Mouse (Mus musculus) heart, adult 18-20 months (tissue): Measurements from ENCODE around the gene Lag3. TPM values are rescaled to one million over a fixed set of nuclear protein-coding genes. Genes with fewer than 3 reads are reported as not detected.

Experiments used
- DNase-seq, 2 experiments: peaks; one replicate each; pipeline ENCODE4 v3.0.0; 2021 to 2022; ENCODE audit warnings: mixed read lengths in 1 of 2
- total RNA-seq, 2 experiments: library from RNA; stranded (reverse); gene quantifications; 2 replicates each; pipeline ENCODE4 v1.2.3; 2021

Gene Lag3
- total RNA-seq, 2 experiments from 2014 or later: 0.23 to 0.35 TPM

- DNase-seq: peak; percentile 96 to 97
Observed at GRCm38 (mm10) chr6:124919695-124920317, 8.3 kb upstream of the Lag3 start, which contains the start of gene Ptms. TSS of gene Ptms (minus strand) at chr6:124920103.

GRCm38 (mm10) chr6:124918890-124919627 lies 7.6 kb upstream of the Lag3 start:
- DNase-seq: peak in 1 of 2 experiments; percentile 47

- no peak for DNase-seq
Observed at GRCm38 (mm10) chr6:124918331-124918690, 6.8 kb upstream of the Lag3 start.

- DNase-seq: peak; percentile 92 to 96
Observed at GRCm38 (mm10) chr6:124917518-124918330, 6.2 kb upstream of the Lag3 start.

GRCm38 (mm10) chr6:124916695-124917517 lies 5.4 kb upstream of the Lag3 start:
- DNase-seq: peak; percentile 93

- peak in 1 of 2 experiments; percentile 52 for DNase-seq
Observed at GRCm38 (mm10) chr6:124915942-124916694, 4.6 kb upstream of the Lag3 start.

- DNase-seq: peak in 1 of 2 experiments; percentile 39
Observed at GRCm38 (mm10) chr6:124915160-124915941, 3.8 kb upstream of the Lag3 start.

- no peak for DNase-seq
Observed at GRCm38 (mm10) chr6:124914511-124914910, 3.0 kb upstream of the Lag3 start.

GRCm38 (mm10) chr6:124913721-124914285 lies 2.3 kb upstream of the Lag3 start:
- no peak for DNase-seq

- DNase-seq: no peak
Observed at GRCm38 (mm10) chr6:124913214-124913613, 1.7 kb upstream of the Lag3 start.

- DNase-seq: no peak
Observed at GRCm38 (mm10) chr6:124910032-124910431, 1.5 kb downstream of the Lag3 start.

GRCm38 (mm10) chr6:124907767-124908166 lies 3.7 kb downstream of the Lag3 start:
- no peak for DNase-seq

GRCm38 (mm10) chr6:124904991-124905860 lies 6.3 kb downstream of the Lag3 start:
- no peak for DNase-seq

GRCm38 (mm10) chr6:124904161-124904981 lies 7.1 kb downstream of the Lag3 start:
- peak; percentile 83 to 90 for DNase-seq

GRCm38 (mm10) chr6:124903580-124904151 lies 7.8 kb downstream of the Lag3 start:
- DNase-seq: peak; percentile 95 to 99

- DNase-seq: no peak
Observed at GRCm38 (mm10) chr6:124901851-124902250, 9.7 kb downstream of the Lag3 start.

GRCm38 (mm10) chr6:124900801-124901480 lies 10.6 kb downstream of the Lag3 start:
- peak in 1 of 2 experiments; percentile 72 for DNase-seq
